Mouse (Mus musculus): ENCODE data around the gene Lrmda. TPM values are rescaled to one million over a fixed set of nuclear protein-coding genes. Genes with fewer than 3 reads are reported as not detected.

The Lrmda gene
- total RNA-seq, 2 experiments from 2014 or later, result 2.6 to 2.9 TPM

DNA sequence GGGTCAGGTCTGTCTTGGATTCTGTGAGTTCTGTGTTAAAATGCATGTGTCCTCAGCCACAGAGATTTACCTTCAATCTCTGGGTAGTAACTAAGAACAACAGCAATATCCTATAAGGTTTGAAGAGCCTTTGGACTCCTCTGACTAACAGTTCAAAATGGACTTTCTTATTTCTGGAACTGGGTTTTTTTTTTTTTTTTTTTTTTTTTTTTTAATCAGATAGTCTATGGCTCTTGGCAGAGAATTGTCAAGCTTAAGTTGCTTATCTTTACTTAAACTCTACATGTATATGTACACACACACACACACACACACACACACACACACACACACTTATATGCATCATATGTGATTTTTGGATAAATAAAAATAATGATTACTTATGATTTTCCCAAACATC, 723.0 kb downstream of the Lrmda start:
- no peak for TF ChIP-seq CTCF (IDR thresholded peaks at IDR 0.05)
- DNase-seq, result no peak
- intact Hi-C loops (cut with DNase I), result no loop called here
- Histone ChIP-seq H3K4me3 (no peak overlapping the region), H3K27ac (no peak overlapping the region)

DNA sequence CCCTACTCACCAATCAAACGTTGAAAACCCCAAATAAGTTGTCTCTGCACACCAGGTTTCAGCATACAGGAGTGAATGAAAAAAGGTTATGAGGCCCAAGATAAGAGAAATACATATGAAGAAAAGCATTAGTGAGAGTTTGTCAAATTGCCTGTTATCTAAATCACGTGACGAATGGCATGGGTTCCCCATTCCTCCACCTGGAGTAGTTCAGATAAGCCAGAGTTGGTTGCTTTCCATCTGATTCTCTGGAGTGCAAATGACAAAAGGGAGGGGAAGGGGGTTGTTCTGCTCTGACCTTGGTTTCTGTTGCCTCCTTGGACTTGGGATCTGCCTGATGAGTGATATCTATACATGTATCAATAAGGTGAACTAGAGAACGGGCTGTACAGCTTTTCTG, 723.8 kb downstream of the Lrmda start:
- no peak overlapping the region for H3K4me3 ChIP-seq
- no peak overlapping the region for H3K27ac ChIP-seq
- intact Hi-C loops (cut with DNase I), result no loop called here
- no peak for DNase-seq
- no peak for TF ChIP-seq CTCF (IDR thresholded peaks at IDR 0.05)

DNA sequence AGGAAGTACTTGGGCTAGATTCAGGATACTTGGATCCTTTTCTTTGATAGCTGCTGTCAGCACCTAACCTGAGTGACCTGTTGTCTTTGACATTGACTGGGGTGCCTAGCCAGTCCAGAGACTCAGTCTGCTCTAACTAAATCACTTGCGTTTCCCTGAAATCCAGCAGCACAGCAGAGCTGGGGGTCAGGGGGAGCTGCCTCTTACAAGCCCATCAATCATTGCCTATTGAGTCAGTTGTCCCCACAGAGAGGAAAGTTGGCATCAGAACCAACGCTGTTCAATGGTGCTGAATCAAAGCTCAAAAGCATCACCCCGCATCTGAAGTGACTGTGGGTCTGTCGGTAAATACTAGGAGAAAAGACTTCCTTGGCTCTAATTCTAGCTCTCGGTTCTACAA, 725.2 kb downstream of the Lrmda start:
- no peak for DNase-seq
- H3K27ac ChIP-seq, result no peak overlapping the region
- H3K4me3 ChIP-seq, result no peak overlapping the region
- no peak for TF ChIP-seq CTCF (IDR thresholded peaks at IDR 0.05)
- intact Hi-C loops (cut with DNase I), result no loop called here

DNA sequence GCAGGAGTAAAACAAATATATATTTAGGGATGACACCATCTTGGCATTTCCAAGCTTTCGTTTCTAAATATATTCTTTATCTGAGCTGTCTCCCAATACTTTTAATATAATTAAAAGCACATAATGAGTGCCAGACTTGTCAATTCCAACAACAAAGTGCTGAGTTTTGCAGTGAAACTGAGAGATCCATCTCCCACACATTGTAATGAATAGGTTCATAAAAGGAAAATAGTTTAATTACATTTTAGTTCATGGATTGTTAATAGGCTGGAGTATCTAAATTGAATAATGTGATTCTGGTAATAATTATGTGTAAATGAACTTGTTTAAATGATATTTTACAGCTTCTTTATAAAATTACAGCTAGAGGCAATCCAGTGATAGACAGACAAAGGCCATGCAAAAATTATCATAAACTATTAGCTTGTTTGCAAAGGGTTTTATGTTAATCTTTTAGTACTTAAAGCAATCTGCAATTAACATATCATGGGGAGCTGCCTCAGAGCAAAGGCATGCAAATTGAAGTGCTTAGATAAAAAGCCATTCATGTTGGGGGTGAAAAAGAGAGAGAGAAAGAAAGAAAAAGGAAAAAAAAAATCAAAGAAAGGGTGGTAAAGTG, 725.9 kb downstream of the Lrmda start:
- no peak overlapping the region for H3K4me3 ChIP-seq
- intact Hi-C loops (cut with DNase I), result no loop called here
- no peak for DNase-seq
- TF ChIP-seq CTCF (IDR thresholded peaks at IDR 0.05), result no peak
- H3K27ac ChIP-seq, result no peak overlapping the region

DNA sequence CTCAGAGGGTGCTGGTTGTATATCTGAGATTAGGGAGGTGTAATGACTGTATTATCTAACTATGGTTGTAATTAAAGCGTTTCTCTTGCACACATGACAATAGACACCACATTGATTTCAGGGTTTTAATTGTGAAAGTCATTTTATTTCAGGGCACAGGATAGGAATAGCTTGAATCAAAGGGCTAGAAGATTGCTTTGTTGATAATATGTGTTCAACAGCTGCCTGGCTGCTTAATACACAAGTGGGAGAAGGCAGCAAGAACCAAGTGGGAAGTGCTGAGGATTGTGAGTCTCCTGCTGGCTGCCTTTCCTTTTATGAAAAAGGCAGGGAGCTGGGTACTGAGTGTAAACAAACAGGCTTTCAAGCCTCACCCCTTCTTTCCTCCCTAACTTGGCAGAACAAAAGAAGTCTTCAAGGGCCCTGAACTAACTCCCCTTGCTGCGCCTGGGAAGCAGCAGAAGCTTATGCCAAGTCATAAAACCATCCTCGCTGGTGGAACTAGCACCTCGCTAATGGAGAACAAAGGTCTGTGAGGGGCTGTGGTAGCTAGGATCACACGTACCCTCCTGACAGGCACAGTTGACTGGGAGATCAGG, 726.5 kb downstream of the Lrmda start:
- Histone ChIP-seq H3K4me3 (no peak overlapping the region), H3K27ac (no peak overlapping the region)
- intact Hi-C loops (cut with DNase I), result no loop called here
- TF ChIP-seq CTCF (IDR thresholded peaks at IDR 0.05), result no peak
- no peak for DNase-seq

DNA sequence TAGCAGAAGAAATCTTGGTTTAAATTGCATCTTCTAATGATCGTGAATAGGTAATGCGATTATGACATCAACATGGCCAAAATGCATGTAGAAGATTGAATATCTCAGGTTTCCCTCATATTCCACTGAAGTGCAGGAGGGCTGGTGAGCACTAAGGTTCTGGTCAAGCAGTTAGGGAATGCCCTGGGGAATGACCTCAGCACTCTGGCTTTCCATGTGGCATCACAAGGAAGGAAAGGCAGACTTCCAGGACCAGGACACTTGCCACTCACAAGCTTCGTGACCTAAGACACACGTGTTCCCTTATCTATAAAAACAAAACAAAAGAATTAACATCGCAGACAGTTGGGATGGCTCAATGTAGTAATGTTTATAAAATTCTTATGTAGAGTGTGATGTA, 728.3 kb downstream of the Lrmda start:
- Histone ChIP-seq H3K27ac (no peak overlapping the region), H3K4me3 (no peak overlapping the region)
- DNase-seq, result no peak
- TF ChIP-seq CTCF (IDR thresholded peaks at IDR 0.05), result no peak
- intact Hi-C loops (cut with DNase I), result no loop called here

DNA sequence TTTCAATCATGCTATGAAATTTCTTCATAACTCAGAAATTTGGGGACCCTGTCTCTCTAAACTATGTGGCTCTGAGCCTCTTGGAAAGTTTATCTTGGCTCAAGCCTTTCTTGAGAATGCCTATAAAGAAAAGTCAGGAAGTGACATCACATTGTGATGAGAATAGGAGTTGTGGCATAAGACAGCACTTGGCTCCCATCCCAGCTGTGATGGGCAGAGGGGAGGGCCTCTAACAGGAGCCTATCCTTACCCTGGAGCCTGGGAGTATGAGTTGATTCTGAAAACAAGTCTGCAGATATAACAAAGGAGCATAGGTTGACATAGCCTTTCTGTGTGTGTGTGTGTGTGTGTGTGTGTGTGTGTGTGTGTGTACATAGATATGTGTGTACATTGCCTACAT, 730.9 kb downstream of the Lrmda start:
- intact Hi-C loops (cut with DNase I), result no loop called here

DNA sequence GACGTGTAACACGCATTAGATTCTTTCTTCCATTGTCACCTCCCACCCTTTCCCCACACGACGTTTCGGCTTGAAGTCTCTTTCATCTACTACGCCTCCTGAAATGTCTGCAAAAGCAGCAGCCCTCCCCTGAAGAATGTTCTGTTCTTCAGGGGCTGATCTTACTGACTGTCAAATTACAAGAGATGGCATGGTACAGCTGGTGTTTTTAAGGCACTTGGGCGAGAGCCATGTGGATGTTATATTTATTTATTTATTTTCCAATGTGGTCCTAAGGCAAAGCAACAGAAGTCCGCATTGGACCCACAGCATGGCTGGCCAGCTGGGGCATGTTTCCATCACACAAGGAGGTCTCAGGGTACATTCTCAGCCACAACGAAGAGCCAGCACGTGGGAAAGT, 731.8 kb downstream of the Lrmda start:
- intact Hi-C loops (cut with DNase I), result no loop called here
- H3K27ac ChIP-seq, result no peak overlapping the region
- no peak for TF ChIP-seq CTCF (IDR thresholded peaks at IDR 0.05)

More for the DNA sequence above, 730.9 kb downstream of the Lrmda start:
- TF ChIP-seq CTCF (IDR thresholded peaks at IDR 0.05), result no peak
- DNase-seq, result no peak
- Histone ChIP-seq H3K27ac (no peak overlapping the region), H3K4me3 (no peak overlapping the region)

DNA sequence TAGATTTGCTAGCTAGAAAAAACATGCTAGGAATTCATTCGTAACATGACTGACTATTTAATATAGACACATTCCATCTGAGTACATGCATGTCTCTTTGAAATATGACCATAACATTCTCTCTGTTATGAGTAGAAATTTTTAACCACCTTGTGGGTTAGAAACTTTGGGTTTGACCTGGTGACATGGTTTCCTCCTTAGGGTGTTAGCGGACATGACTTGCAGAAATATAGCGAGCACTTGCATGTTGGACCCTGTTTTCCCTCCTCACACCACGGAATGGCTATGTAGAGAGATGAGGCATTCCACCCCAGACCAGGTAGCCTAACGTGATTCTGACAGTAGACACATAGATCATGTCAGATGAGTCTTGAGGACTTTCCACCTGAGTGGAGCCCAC, 735.1 kb downstream of the Lrmda start:
- intact Hi-C loops (cut with DNase I), result no loop called here
- Histone ChIP-seq H3K27ac (no peak overlapping the region), H3K4me3 (no peak overlapping the region)
- no peak for TF ChIP-seq CTCF (IDR thresholded peaks at IDR 0.05)
- no peak for DNase-seq

More for the DNA sequence above, 731.8 kb downstream of the Lrmda start:
- H3K4me3 ChIP-seq, result no peak overlapping the region
- DNase-seq, result no peak

DNA sequence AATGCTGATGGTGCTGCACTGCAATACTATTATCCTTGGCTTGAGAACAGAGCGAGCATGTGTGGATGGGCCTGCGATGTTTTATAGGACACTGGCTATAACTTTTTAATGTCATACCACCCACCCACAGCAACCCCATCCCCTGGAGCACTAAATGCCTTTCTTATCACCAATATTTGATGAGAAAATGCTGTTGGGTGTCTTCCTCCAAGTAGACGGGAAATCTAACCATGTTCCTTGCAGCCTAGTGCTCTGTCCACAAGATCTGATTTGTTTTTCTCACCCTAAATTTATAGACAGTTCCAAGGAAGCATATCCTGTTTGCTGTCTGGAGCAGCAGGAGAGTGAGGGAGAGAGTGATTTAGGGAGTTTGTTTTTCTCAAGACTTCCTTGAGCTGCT, 738.0 kb downstream of the Lrmda start:
- Histone ChIP-seq H3K27ac (no peak overlapping the region), H3K4me3 (no peak overlapping the region)
- TF ChIP-seq CTCF (IDR thresholded peaks at IDR 0.05), result no peak
- DNase-seq, result no peak
- intact Hi-C loops (cut with DNase I), result no loop called here

DNA sequence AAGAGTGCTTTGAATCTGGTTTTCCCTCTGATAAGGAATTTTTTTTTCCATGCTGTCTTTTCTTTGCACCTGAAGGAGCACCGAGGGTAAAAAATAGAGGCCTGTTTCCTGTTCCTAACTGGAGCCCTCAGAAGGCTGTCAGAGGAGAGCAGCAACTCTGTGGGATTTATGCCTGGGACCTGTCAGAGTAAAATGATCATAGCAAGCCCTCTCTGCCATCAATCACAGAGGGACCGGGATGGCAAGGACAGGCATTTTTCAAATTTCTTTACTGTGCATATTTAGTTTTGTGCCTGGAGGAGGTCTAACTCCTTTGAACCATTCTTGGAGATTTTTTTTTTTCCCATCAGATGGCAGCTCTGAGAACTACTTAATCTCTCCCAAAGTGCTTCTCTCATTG, 739.7 kb downstream of the Lrmda start:
- TF ChIP-seq CTCF (IDR thresholded peaks at IDR 0.05), result no peak
- DNase-seq, result no peak
- no peak overlapping the region for H3K4me3 ChIP-seq
- intact Hi-C loops (cut with DNase I), result no loop called here
- H3K27ac ChIP-seq, result no peak overlapping the region; the same call in 1 of the 2 replicates

DNA sequence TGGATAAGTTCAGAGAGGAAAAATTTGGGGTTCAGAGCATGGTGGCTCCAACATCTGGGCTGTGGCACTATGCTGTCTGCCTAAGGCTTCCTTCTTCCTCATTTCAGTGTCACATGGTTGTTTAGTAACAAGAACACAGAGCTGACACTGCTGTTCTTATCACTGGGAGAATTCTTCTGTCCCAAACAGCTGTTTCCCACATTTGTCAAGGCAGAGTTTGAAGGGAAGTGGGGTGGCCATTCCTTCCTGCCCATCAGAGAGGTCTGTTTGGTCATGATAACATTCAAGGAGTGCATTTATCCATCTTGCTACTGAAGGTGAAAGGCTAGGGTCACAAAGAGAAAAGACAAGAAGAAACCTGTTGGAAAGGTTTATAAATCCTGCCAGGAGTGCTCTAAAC, 740.2 kb downstream of the Lrmda start:
- Histone ChIP-seq H3K27ac (peak overlapping the region; percentile 12; the same call in 1 of the 2 replicates), H3K4me3 (no peak overlapping the region)
- no peak for DNase-seq
- no peak for TF ChIP-seq CTCF (IDR thresholded peaks at IDR 0.05)
- intact Hi-C loops (cut with DNase I), result no loop called here

DNA sequence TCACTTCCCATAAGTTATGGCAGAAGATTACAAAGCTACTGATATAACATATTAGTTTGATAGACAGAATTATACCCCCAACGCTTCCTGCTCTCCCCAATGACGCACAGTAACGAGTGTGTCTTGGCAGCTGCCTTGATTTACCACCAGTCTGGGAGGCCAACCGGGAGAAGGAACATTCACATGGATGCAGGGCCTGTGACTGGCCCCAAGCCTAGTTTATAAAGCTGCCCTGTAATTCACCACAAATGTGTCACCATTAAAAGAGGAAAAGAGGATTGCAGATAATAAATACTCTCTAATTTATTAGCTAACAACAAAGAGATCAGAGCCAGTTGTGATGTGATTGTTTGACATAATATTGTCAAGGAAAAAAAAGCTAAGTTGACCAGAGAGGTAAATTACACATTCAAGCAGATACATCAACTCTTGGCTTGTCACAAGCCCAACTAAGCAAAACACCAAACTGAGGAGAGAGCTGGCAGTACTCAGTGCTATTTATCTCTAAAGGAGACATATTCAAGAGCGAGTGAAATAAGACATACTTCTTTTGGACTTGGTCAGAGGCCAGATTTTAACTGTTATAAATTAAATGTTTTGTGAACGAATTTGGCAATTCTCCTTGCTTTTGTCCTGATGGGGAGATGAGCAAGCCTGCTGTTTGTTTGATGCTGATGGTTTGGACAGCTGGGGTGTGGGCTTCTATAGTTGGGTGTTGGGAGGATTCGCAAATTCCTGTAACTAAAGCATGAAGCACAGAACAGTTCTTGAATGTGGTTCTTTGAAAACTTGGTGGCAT, 740.9 kb downstream of the Lrmda start:
- no peak for DNase-seq
- no peak for TF ChIP-seq CTCF (IDR thresholded peaks at IDR 0.05)
- intact Hi-C loops (cut with DNase I), result no loop called here

More for the DNA sequence above, 740.9 kb downstream of the Lrmda start:
- Histone ChIP-seq H3K27ac (peak overlapping the region; percentile 12; the same call in 1 of the 2 replicates), H3K4me3 (no peak overlapping the region)

Data from gastrocnemius, adult 2 months (tissue).